Mouse (Mus musculus): ENCODE measurements around the gene Elp1.

- TF ChIP-seq CTCF (IDR thresholded peaks at IDR 0.05; ENCODE audit: extremely low read depth, insufficient read depth, low read length) (no peak), POLR2A (IDR thresholded peaks at IDR 0.05; ENCODE audit: extremely low read depth, insufficient read depth, low read length) (no peak)
These were observed 27.4 kb upstream of the Elp1 start for GRCm38 (mm10) chr4:56829511-56829921.
